Mouse (Mus musculus) myocyte (in vitro differentiated cells): ENCODE measurements around the gene Hist4h4.

Experiments used
- E2F4 ChIP-seq: IDR thresholded peaks from one replicate; pipeline ENCODE4 v1.6.1; 2011; ENCODE audit warnings: mild to moderate bottlenecking, control low read depth, moderate library complexity; ENCODE audit not compliant: insufficient read depth
- MAX ChIP-seq: IDR thresholded peaks from one replicate; pipeline ENCODE4 v1.6.1; 2011; ENCODE audit warnings: low read depth, mild to moderate bottlenecking, control low read depth
- MYOD1 ChIP-seq, 3 experiments: IDR thresholded peaks; one replicate each; pipeline ENCODE4 v1.6.1; 2011; ENCODE audit warnings: control low read depth in 2 of 3, low read depth in 2 of 3, mild to moderate bottlenecking in 2 of 3, moderate library complexity in 1 of 3; ENCODE audit not compliant: insufficient read length in 2 of 3, control insufficient read depth in 1 of 3
- MYOG ChIP-seq, 3 experiments: IDR thresholded peaks; one replicate each; pipeline ENCODE4 v1.6.1; 2011; ENCODE audit warnings: control low read depth in 2 of 3, low read depth in 2 of 3, mild to moderate bottlenecking in 2 of 3; ENCODE audit not compliant: insufficient read length in 2 of 3, control insufficient read depth in 1 of 3, insufficient read depth in 1 of 3
- POLR2A ChIP-seq: IDR thresholded peaks from one replicate; pipeline ENCODE4 v1.6.1; 2011; ENCODE audit warnings: low read depth, mild to moderate bottlenecking, control low read depth, moderate library complexity; ENCODE audit not compliant: insufficient read length
- POLR2AphosphoS2 ChIP-seq: IDR thresholded peaks from one replicate; pipeline ENCODE4 v1.6.1; 2011; ENCODE audit warnings: low read depth, control low read depth; ENCODE audit not compliant: insufficient read length
- TCF3 ChIP-seq: IDR thresholded peaks from one replicate; pipeline ENCODE4 v1.6.1; 2011; ENCODE audit warnings: low read depth, control low read depth; ENCODE audit not compliant: insufficient read length

GRCm38 (mm10) chr6:136809673-136810072, 5.5 kb upstream of the Hist4h4 start:
- TF ChIP-seq POLR2AphosphoS2 = no peak
- TF ChIP-seq POLR2A = no peak
- TF ChIP-seq MAX = no peak
- no peak for TF ChIP-seq TCF3
- no peak for TF ChIP-seq E2F4
- TF ChIP-seq MYOG (IDR thresholded peaks at IDR 0.05; ENCODE audit: control insufficient read depth in 1 of 3, insufficient read depth in 1 of 3, insufficient read length in 2 of 3, low read depth in 2 of 3) = no peak
- no peak for TF ChIP-seq MYOD1 (IDR thresholded peaks at IDR 0.05; ENCODE audit: control insufficient read depth in 1 of 3, insufficient read length in 2 of 3, low read depth in 2 of 3)
